Mouse (Mus musculus): ENCODE measurements around the gene Snu13. TPM values are rescaled to one million over a fixed set of nuclear protein-coding genes. Genes with fewer than 3 reads are reported as not detected.

The Snu13 gene
- polyA plus RNA-seq, 1 experiment from 2014 or later, result 386 TPM

GRCm38 (mm10) chr15:82017461-82017860 is 29.9 kb downstream of the Snu13 start:
- no peaks in the 10 kb centered on the region for H3K9me3 ChIP-seq
- H3K4me1 ChIP-seq, result peaks cover 34% of the 10 kb centered on the region
- DNase-seq (ENCODE audit: extremely low spot score, low spot score), result no peak
- no peaks in the 10 kb centered on the region for H3K27me3 ChIP-seq (ENCODE audit: poor library complexity, severe bottlenecking)
- peak overlapping the region; percentile 18; the same call in 1 of the 2 replicates for H3K4me3 ChIP-seq
- WGBS, result 78% methylated on average over 4 of the region's 4 CpGs
- H3K36me3 ChIP-seq (replicated peaks), result peaks cover 46% of the 10 kb centered on the region
- H3K27ac ChIP-seq, result no peak overlapping the region

- peaks cover 34% of the 10 kb centered on the region for H3K4me1 ChIP-seq
- H3K27me3 ChIP-seq (ENCODE audit: poor library complexity, severe bottlenecking), result no peaks in the 10 kb centered on the region
- H3K4me3 ChIP-seq, result peak overlapping the region; percentile 86
- no peak for DNase-seq (ENCODE audit: extremely low spot score, low spot score)
- 29% methylated on average over 6 of the region's 6 CpGs for WGBS
- H3K9me3 ChIP-seq, result no peaks in the 10 kb centered on the region
- H3K36me3 ChIP-seq (replicated peaks), result peaks cover 44% of the 10 kb centered on the region
- H3K27ac ChIP-seq, result peak overlapping the region; percentile 90
Measured at GRCm38 (mm10) chr15:82016830-82017229, 30.6 kb downstream of the Snu13 start.

GRCm38 (mm10) chr15:82016101-82016808 is 31.1 kb downstream of the Snu13 start:
- under 1% methylated on average over 53 of the region's 53 CpGs for WGBS
- no peaks in the 10 kb centered on the region for H3K27me3 ChIP-seq (ENCODE audit: poor library complexity, severe bottlenecking)
- peak overlapping the region; percentile 86 for H3K4me3 ChIP-seq
- H3K4me1 ChIP-seq, result peaks cover 34% of the 10 kb centered on the region
- H3K27ac ChIP-seq, result peak overlapping the region; percentile 90
- peak; percentile 99 for DNase-seq (ENCODE audit: extremely low spot score, low spot score)
- H3K36me3 ChIP-seq (replicated peaks), result peaks cover 40% of the 10 kb centered on the region
- H3K9me3 ChIP-seq, result no peaks in the 10 kb centered on the region

GRCm38 (mm10) chr15:82015392-82016100 is 31.9 kb downstream of the Snu13 start:
- H3K36me3 ChIP-seq (replicated peaks), result peaks cover 37% of the 10 kb centered on the region
- no peaks in the 10 kb centered on the region for H3K9me3 ChIP-seq
- DNase-seq (ENCODE audit: extremely low spot score, low spot score), result no peak
- H3K4me1 ChIP-seq, result peaks cover 34% of the 10 kb centered on the region
- under 1% methylated on average over 39 of the region's 39 CpGs for WGBS
- H3K27ac ChIP-seq, result peak overlapping the region; percentile 90
- no peaks in the 10 kb centered on the region for H3K27me3 ChIP-seq (ENCODE audit: poor library complexity, severe bottlenecking)
- peak overlapping the region; percentile 86 for H3K4me3 ChIP-seq

GRCm38 (mm10) chr15:82014745-82015391 is 32.5 kb downstream of the Snu13 start:
- WGBS, result 21% methylated on average over 9 of the region's 9 CpGs

GRCm38 (mm10) chr15:82011947-82012346 is 35.5 kb downstream of the Snu13 start:
- no peak for DNase-seq (ENCODE audit: extremely low spot score, low spot score)
- WGBS, result 92% methylated on average over 6 of the region's 6 CpGs
- Histone ChIP-seq H3K27me3 (ENCODE audit: poor library complexity, severe bottlenecking) (no peaks in the 10 kb centered on the region), H3K36me3 (replicated peaks) (peaks cover 26% of the 10 kb centered on the region), H3K4me3 (no peak overlapping the region), H3K27ac (no peak overlapping the region), H3K4me1 (peaks cover 25% of the 10 kb centered on the region), H3K9me3 (no peaks in the 10 kb centered on the region)

More at GRCm38 (mm10) chr15:82014745-82015391, 32.5 kb downstream of the Snu13 start:
- Histone ChIP-seq H3K36me3 (replicated peaks) (peaks cover 31% of the 10 kb centered on the region), H3K27me3 (ENCODE audit: poor library complexity, severe bottlenecking) (no peaks in the 10 kb centered on the region), H3K27ac (peak overlapping the region; percentile 90), H3K4me3 (peak overlapping the region; percentile 86), H3K9me3 (no peaks in the 10 kb centered on the region), H3K4me1 (peaks cover 34% of the 10 kb centered on the region)
- DNase-seq (ENCODE audit: extremely low spot score, low spot score), result no peak

DNA sequence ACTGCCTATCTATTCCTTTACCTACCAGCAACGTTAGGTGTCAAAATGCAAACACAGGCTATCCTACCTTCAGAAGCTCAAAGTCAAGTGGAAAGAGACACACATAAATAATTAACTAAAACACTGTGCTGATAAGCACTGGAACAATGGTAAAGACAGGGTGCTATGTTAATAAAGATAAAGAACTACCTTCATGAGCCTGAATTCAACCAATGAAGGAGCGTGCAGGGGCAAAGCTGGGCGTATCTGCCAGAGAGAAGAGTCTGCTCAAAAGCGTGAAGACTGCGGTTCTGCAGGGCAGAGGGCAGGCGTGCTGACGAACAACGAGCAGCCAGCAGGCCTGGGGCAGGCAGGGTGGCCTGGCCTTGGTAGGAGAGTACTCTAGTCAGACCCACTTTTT is 43.1 kb downstream of the Snu13 start:
- DNase-seq (ENCODE audit: extremely low spot score, low spot score), result no peak
- no peaks in the 10 kb centered on the region for H3K27me3 ChIP-seq (ENCODE audit: poor library complexity, severe bottlenecking)
- peaks cover 65% of the 10 kb centered on the region for H3K36me3 ChIP-seq (replicated peaks)
- 94% methylated on average over 8 of the region's 8 CpGs for WGBS
- no peak overlapping the region for H3K27ac ChIP-seq
- H3K4me1 ChIP-seq, result no peaks in the 10 kb centered on the region
- no peaks in the 10 kb centered on the region for H3K9me3 ChIP-seq
- no peak overlapping the region for H3K4me3 ChIP-seq

DNA sequence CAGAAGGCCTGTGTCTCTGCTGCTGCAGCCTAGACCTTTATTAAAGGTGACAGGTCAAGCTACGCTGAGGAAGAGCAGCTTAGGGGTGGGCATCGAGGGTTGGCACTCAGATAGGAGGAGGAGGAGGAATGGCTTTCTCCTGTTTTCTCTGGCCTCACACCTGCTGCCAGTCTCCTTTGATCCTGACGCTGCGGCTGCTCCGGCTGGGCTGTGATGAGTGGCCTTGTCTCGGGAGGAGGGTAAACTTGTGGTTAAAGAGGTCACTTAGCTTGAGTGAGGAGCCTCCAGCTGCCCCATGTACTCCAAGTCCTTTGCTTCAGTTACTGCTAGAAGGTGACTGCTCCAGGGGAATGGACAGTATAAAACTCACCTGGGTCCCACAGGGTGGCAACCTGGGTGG is 53.4 kb downstream of the Snu13 start:
- no peaks in the 10 kb centered on the region for H3K9me3 ChIP-seq
- no peak for DNase-seq (ENCODE audit: extremely low spot score, low spot score)
- peaks cover 5% of the 10 kb centered on the region for H3K4me1 ChIP-seq
- H3K27ac ChIP-seq, result no peak overlapping the region
- no peak overlapping the region for H3K4me3 ChIP-seq
- WGBS, result 91% methylated on average over 6 of the region's 6 CpGs
- no peaks in the 10 kb centered on the region for H3K27me3 ChIP-seq (ENCODE audit: poor library complexity, severe bottlenecking)
- peaks cover 62% of the 10 kb centered on the region for H3K36me3 ChIP-seq (replicated peaks)

- peaks cover 11% of the 10 kb centered on the region for H3K4me1 ChIP-seq
- WGBS, result 57% methylated on average over 7 of the region's 7 CpGs
- H3K36me3 ChIP-seq (replicated peaks), result peaks cover 29% of the 10 kb centered on the region
- H3K27me3 ChIP-seq (ENCODE audit: poor library complexity, severe bottlenecking), result no peaks in the 10 kb centered on the region
- no peak overlapping the region for H3K27ac ChIP-seq
- DNase-seq (ENCODE audit: extremely low spot score, low spot score), result no peak
- no peak overlapping the region for H3K4me3 ChIP-seq
- H3K9me3 ChIP-seq, result no peaks in the 10 kb centered on the region
Measured at GRCm38 (mm10) chr15:81990549-81990948, 56.8 kb downstream of the Snu13 start.

Other genes starting within 250 kb of the Snu13 start
- gene Tef, start 245.2 kb downstream of the Snu13 start, polyA plus RNA-seq (2016; fragmentation: Nextera tagmentation; extraction: Ambion mirVana), result 13.5 and 13.7 TPM in 2 replicates
- gene Tob2, start 188.8 kb downstream of the Snu13 start, polyA plus RNA-seq (2016; fragmentation: Nextera tagmentation; extraction: Ambion mirVana), result 20.1 and 20.3 TPM in 2 replicates
- 255 and 271 TPM in 2 replicates for gene Phf5a, start 175.7 kb downstream of the Snu13 start, polyA plus RNA-seq (2016; fragmentation: Nextera tagmentation; extraction: Ambion mirVana)
- 147 and 148 TPM in 2 replicates for gene Aco2, start 175.3 kb downstream of the Snu13 start, polyA plus RNA-seq (2016; fragmentation: Nextera tagmentation; extraction: Ambion mirVana)
- gene Polr3h, start 121.4 kb downstream of the Snu13 start, polyA plus RNA-seq (2016; fragmentation: Nextera tagmentation; extraction: Ambion mirVana), result 84.0 and 90.8 TPM in 2 replicates
- gene Csdc2, start 110.8 kb downstream of the Snu13 start, polyA plus RNA-seq (2016; fragmentation: Nextera tagmentation; extraction: Ambion mirVana), result 9.2 and 10.7 TPM in 2 replicates
- 37.1 and 39.3 TPM in 2 replicates for gene Pmm1, start 86.7 kb downstream of the Snu13 start, polyA plus RNA-seq (2016; fragmentation: Nextera tagmentation; extraction: Ambion mirVana)
- gene 1700029P11Rik, start 67.1 kb downstream of the Snu13 start, polyA plus RNA-seq (2016; fragmentation: Nextera tagmentation; extraction: Ambion mirVana), result not detected in 2 replicates
- gene Xrcc6, start 59.8 kb downstream of the Snu13 start, polyA plus RNA-seq (2016; fragmentation: Nextera tagmentation; extraction: Ambion mirVana), result 90.8 and 94.9 TPM in 2 replicates
- gene Desi1, start 13.7 kb downstream of the Snu13 start, polyA plus RNA-seq (2016; fragmentation: Nextera tagmentation; extraction: Ambion mirVana), result 35.2 and 36.5 TPM in 2 replicates
- not detected in 2 replicates for gene 4930407I10Rik, start 11.6 kb upstream of the Snu13 start, polyA plus RNA-seq (2016; fragmentation: Nextera tagmentation; extraction: Ambion mirVana)
- gene Mei1, start 22.4 kb upstream of the Snu13 start, polyA plus RNA-seq (2016; fragmentation: Nextera tagmentation; extraction: Ambion mirVana), result 0.06 and 0.11 TPM in 2 replicates
- gene Ccdc134, start 80.3 kb upstream of the Snu13 start, polyA plus RNA-seq (2016; fragmentation: Nextera tagmentation; extraction: Ambion mirVana), result 22.9 and 24.0 TPM in 2 replicates
- gene Srebf2, start 99.6 kb upstream of the Snu13 start, polyA plus RNA-seq (2016; fragmentation: Nextera tagmentation; extraction: Ambion mirVana), result 207 and 227 TPM in 2 replicates
- gene Shisa8, start 165.2 kb upstream of the Snu13 start, polyA plus RNA-seq (2016; fragmentation: Nextera tagmentation; extraction: Ambion mirVana), result 0.87 and 0.95 TPM in 2 replicates
- 0.18 TPM in 1 of 2 replicates, not detected in the other for gene Tnfrsf13c, start 176.8 kb upstream of the Snu13 start, polyA plus RNA-seq (2016; fragmentation: Nextera tagmentation; extraction: Ambion mirVana)
- gene Cenpm, start 197.2 kb upstream of the Snu13 start, polyA plus RNA-seq (2016; fragmentation: Nextera tagmentation; extraction: Ambion mirVana), result 95.1 and 97.3 TPM in 2 replicates
- gene 1500009C09Rik, start 204.8 kb upstream of the Snu13 start, polyA plus RNA-seq (2016; fragmentation: Nextera tagmentation; extraction: Ambion mirVana), result 0.26 TPM in 1 of 2 replicates, not detected in the other
- 62.1 and 62.5 TPM in 2 replicates for gene Sept3, start 227.3 kb upstream of the Snu13 start, polyA plus RNA-seq (2016; fragmentation: Nextera tagmentation; extraction: Ambion mirVana)

All from forebrain, embryonic 10.5 days (tissue).